ENCODE assay signal across 33 mouse cellular contexts in the genomic region with DNA sequence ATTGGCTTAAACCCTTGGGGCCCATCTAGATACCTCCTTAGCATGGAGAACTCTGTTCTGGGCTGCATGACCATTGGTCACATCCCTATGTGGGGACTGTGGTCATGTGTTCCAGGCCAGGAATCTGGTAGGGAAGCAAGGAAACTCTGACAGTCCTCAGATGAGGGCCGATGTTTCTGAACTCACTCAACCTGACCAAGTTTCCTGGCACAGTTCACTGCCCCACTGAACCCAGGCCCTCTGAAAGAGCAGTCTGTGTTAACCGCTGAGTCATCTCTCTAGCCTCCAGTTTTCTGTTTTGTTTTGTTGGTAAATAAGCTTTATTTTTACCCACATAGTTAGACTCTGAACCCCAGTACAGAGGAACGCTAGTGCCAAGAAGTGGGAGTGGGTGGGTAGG. TPM values are rescaled to one million over a fixed set of nuclear protein-coding genes. Genes with fewer than 3 reads are reported as not detected.
DNase-seq lines count a peak whose midpoint lies in the region; ATAC-seq lines count a peak whose summit lies in the region.
"Had no signal": no experiment of that assay in that cellular context is flagged by ENCODE, and none has a peak within 500 bp of the region (broad histone marks: within the 10 kb centered on the region; RNA-seq: fewer than 3 reads in every experiment).

No protein-coding gene starts in this region.

- no peak overlapping the region for H3K9ac ChIP-seq in midbrain, embryonic 12.5 days (replicated peaks)
- H3K9ac ChIP-seq in midbrain, embryonic 14.5 days (replicated peaks; ENCODE audit: low read length), result no peak overlapping the region
- H3K9ac ChIP-seq: embryonic facial prominence, embryonic 15.5 days; forebrain, postnatal 0 days; intestine, embryonic 15.5 days; limb, embryonic 13.5 days; liver, embryonic 13.5 days; midbrain, embryonic 15.5 days; neural tube, embryonic 13.5 days had no signal

- no peak overlapping the region for H3K27ac ChIP-seq in midbrain, embryonic 12.5 days (replicated peaks)
- H3K27ac ChIP-seq in midbrain, embryonic 14.5 days (replicated peaks; ENCODE audit: low read depth, low read length), result no peak overlapping the region
- H3K27ac ChIP-seq: embryonic facial prominence, embryonic 15.5 days; forebrain, embryonic 10.5 days; intestine, embryonic 15.5 days; layer of hippocampus, adult 2 months; limb, embryonic 13.5 days; liver, embryonic 13.5 days; midbrain, embryonic 15.5 days; neural tube, embryonic 13.5 days had no signal

- H3K4me2 ChIP-seq in midbrain, embryonic 12.5 days (replicated peaks), result no peak overlapping the region
- H3K4me2 ChIP-seq in midbrain, embryonic 14.5 days (ENCODE audit: low read length), result no peak overlapping the region
- H3K4me2 ChIP-seq: embryonic facial prominence, embryonic 15.5 days; intestine, embryonic 15.5 days; limb, embryonic 13.5 days; liver, embryonic 13.5 days; midbrain, embryonic 15.5 days; neural tube, embryonic 13.5 days had no signal

- no peaks in the 10 kb centered on the region for H3K4me1 ChIP-seq in midbrain, embryonic 12.5 days
- H3K4me1 ChIP-seq in midbrain, embryonic 14.5 days (ENCODE audit: control insufficient read depth, insufficient read depth, low read length), result no peaks in the 10 kb centered on the region
- H3K4me1 ChIP-seq: embryonic facial prominence, embryonic 15.5 days; forebrain, embryonic 10.5 days; intestine, embryonic 15.5 days; limb, embryonic 13.5 days; liver, embryonic 13.5 days; megakaryocyte, embryonic 14.5 days; midbrain, embryonic 15.5 days; neural tube, embryonic 13.5 days had no signal

- no peaks in the 10 kb centered on the region for H3K36me3 ChIP-seq in midbrain, embryonic 12.5 days
- no peaks in the 10 kb centered on the region for H3K36me3 ChIP-seq in midbrain, embryonic 14.5 days (ENCODE audit: control insufficient read depth, insufficient read depth, low read length)
- H3K36me3 ChIP-seq: embryonic facial prominence, embryonic 15.5 days; forebrain, embryonic 10.5 days; G1E; intestine, embryonic 15.5 days; limb, embryonic 13.5 days; liver, embryonic 13.5 days; midbrain, embryonic 15.5 days; neural tube, embryonic 13.5 days had no signal

- no peaks in the 10 kb centered on the region for H3K9me3 ChIP-seq in midbrain, embryonic 12.5 days
- H3K9me3 ChIP-seq in midbrain, embryonic 14.5 days (ENCODE audit: control insufficient read depth, low read length), result no peaks in the 10 kb centered on the region
- H3K9me3 ChIP-seq: embryonic facial prominence, embryonic 15.5 days; forebrain, embryonic 10.5 days; intestine, embryonic 15.5 days; limb, embryonic 13.5 days; liver, embryonic 13.5 days; midbrain, embryonic 15.5 days; neural tube, embryonic 13.5 days had no signal

- WGBS in midbrain, embryonic 12.5 days, result 94% methylated on average over 3 of the region's 3 CpGs
- 82% methylated on average over 3 of the region's 3 CpGs for WGBS in midbrain, embryonic 14.5 days

- DNase-seq in midbrain, embryonic 14.5 days, result no peak
- DNase-seq in kidney, adult 8-10 months, result peak; percentile 60 to 64
- DNase-seq in kidney, postnatal 10 days, result peak; percentile 37
- DNase-seq in adrenal gland, postnatal 25 days, result no peak
- no peak for DNase-seq in lung, postnatal 4 days
- DNase-seq in heart, postnatal 10 days, result no peak
- DNase-seq: adrenal gland, postnatal 14 days; cerebellum, adult 9-10 months; forebrain, postnatal 0 days; gastrocnemius, postnatal 25 days; heart, postnatal 4 days; liver, embryonic 13.5 days; lung, adult 2 months; lung, postnatal 14 days; retina, postnatal 1 day; right cerebral cortex, postnatal 25 days; thymus, postnatal 25 days had no signal

- H3K27me3 ChIP-seq in midbrain, embryonic 12.5 days, result no peaks in the 10 kb centered on the region
- H3K27me3 ChIP-seq in midbrain, embryonic 14.5 days (ENCODE audit: control insufficient read depth, insufficient read depth, low read length), result no peaks in the 10 kb centered on the region
- H3K27me3 ChIP-seq: embryonic facial prominence, embryonic 15.5 days; intestine, embryonic 15.5 days; limb, embryonic 13.5 days; liver, embryonic 13.5 days; megakaryocyte, embryonic 14.5 days; midbrain, embryonic 15.5 days; neural tube, embryonic 13.5 days had no signal

- no peak overlapping the region for H3K4me3 ChIP-seq in midbrain, embryonic 12.5 days
- H3K4me3 ChIP-seq in midbrain, embryonic 14.5 days (replicated peaks; ENCODE audit: low read depth, low read length), result no peak overlapping the region
- H3K4me3 ChIP-seq: embryonic facial prominence, embryonic 15.5 days; forebrain, embryonic 10.5 days; intestine, embryonic 15.5 days; layer of hippocampus, adult 2 months; limb, embryonic 13.5 days; liver, embryonic 13.5 days; megakaryocyte, embryonic 14.5 days; midbrain, embryonic 15.5 days; neural tube, embryonic 13.5 days had no signal

- ATAC-seq in midbrain, embryonic 12.5 days (ENCODE audit: low FRiP score, low read depth), result 0 out of 2 replicates have a peak, but pooled peaks have one; percentile 23
- ATAC-seq in midbrain, embryonic 14.5 days (ENCODE audit: low FRiP score, low TSS enrichment), result no peak
- ATAC-seq in erythroblast, adult 5-6 weeks (replicated peaks; ENCODE audit: low FRiP score, poor library complexity, severe bottlenecking), result no peak
- ATAC-seq: activated CD4-positive, CD25-positive, alpha-beta regulatory T cell, adult 4 months; forebrain, postnatal 0 days; hindbrain, embryonic 16.5 days; intestine, embryonic 15.5 days; midbrain, embryonic 15.5 days had no signal

- intact Hi-C loops in heart, postnatal 10 days (cut with DNase I), result no loop called here

RNA-seq across cellular contexts. Expression of gene Zpld1, which starts 20.3 kb away (rescaled TPM):
- 0.61 and 1.1 TPM in 2 replicates for polyA plus RNA-seq in midbrain, embryonic 12.5 days (2016; fragmentation: Nextera tagmentation; extraction: Ambion mirVana)
- polyA plus RNA-seq in midbrain, embryonic 14.5 days (2014; fragmentation: Nextera tagmentation; extraction: Ambion mirVana), result 0.11 and 0.22 TPM in 2 replicates
- total RNA-seq in adrenal gland, postnatal 25 days (2021), result not detected in 2 replicates
- not detected in 2 replicates for total RNA-seq in erythroblast, adult 5-6 weeks (2015; ENCODE audit: low replicate concordance)
- total RNA-seq in erythroblast, adult 5-6 weeks (2017; ENCODE audit: low replicate concordance), result not detected in 2 replicates
- not detected for total RNA-seq in heart, postnatal 10 days (2021)
- total RNA-seq: adrenal gland, postnatal 14 days; common myeloid progenitor, adult 5-6 weeks; G1E; gastrocnemius, postnatal 25 days; heart, adult 8-10 months; heart, postnatal 4 days had no signal
- polyA plus RNA-seq: activated CD4-positive, CD25-positive, alpha-beta regulatory T cell, adult 4 months; G1E; liver, embryonic 13.5 days; spleen, adult 2 months had no signal

Comparison
In these comparisons a context has a peak if more than half of its experiments do, and no peak if none do; other contexts are left out.
1. DNase-seq: peak in kidney, adult 8-10 months (2 of 2) and kidney, postnatal 10 days (single experiment); none in midbrain, embryonic 14.5 days (single experiment), adrenal gland, postnatal 25 days (single experiment), lung, postnatal 4 days (0 of 2) and heart, postnatal 10 days (0 of 2).